Mouse (Mus musculus) regulatory T cell (primary cell): ENCODE data around the gene Ebf3.

Experiments
- in situ Hi-C: fragments of 300-600 bp; cut with MboI, MseI; formaldehyde crosslinking; loops from one replicate; pipeline ENCODE4 v1.15.1; 2025; ENCODE audit warnings: high pct_unique_total_duplicates

Gene Ebf3

GRCm38 (mm10) chr7:137312166-137312932, 1.9 kb downstream of the Ebf3 start:
- in situ Hi-C loops, result no loop called here

GRCm38 (mm10) chr7:137311341-137312110, 2.7 kb downstream of the Ebf3 start:
- in situ Hi-C loops, result no loop called here

- in situ Hi-C loops, result no loop called here
These were observed 3.4 kb downstream of the Ebf3 start for GRCm38 (mm10) chr7:137310876-137311275.

GRCm38 (mm10) chr7:137310091-137310761, 4.0 kb downstream of the Ebf3 start:
- in situ Hi-C loops, result no loop called here

GRCm38 (mm10) chr7:137309071-137310066, 4.9 kb downstream of the Ebf3 start:
- in situ Hi-C loops, result no loop called here

GRCm38 (mm10) chr7:137308061-137309060, 5.9 kb downstream of the Ebf3 start:
- in situ Hi-C loops, result no loop called here

GRCm38 (mm10) chr7:137307131-137307530, 7.1 kb downstream of the Ebf3 start:
- in situ Hi-C loops, result no loop called here

- in situ Hi-C loops, result no loop called here
These were observed 8.1 kb downstream of the Ebf3 start for GRCm38 (mm10) chr7:137306127-137306526.

- in situ Hi-C loops, result no loop called here
These were observed 10.5 kb downstream of the Ebf3 start for GRCm38 (mm10) chr7:137303776-137304171.

- in situ Hi-C loops, result no loop called here
These were observed 11.1 kb downstream of the Ebf3 start for GRCm38 (mm10) chr7:137302961-137303775.

GRCm38 (mm10) chr7:137302161-137302560, 12.1 kb downstream of the Ebf3 start:
- in situ Hi-C loops, result no loop called here

- in situ Hi-C loops, result no loop called here
These were observed 12.9 kb downstream of the Ebf3 start for GRCm38 (mm10) chr7:137301329-137301751.

GRCm38 (mm10) chr7:137300826-137301225, 13.4 kb downstream of the Ebf3 start:
- in situ Hi-C loops, result no loop called here

GRCm38 (mm10) chr7:137300169-137300568, 14.1 kb downstream of the Ebf3 start:
- in situ Hi-C loops, result no loop called here

- in situ Hi-C loops, result no loop called here
These were observed 16.5 kb downstream of the Ebf3 start for GRCm38 (mm10) chr7:137297594-137298381.

GRCm38 (mm10) chr7:137297131-137297530, 17.1 kb downstream of the Ebf3 start:
- in situ Hi-C loops, result no loop called here

GRCm38 (mm10) chr7:137295612-137296011, 18.6 kb downstream of the Ebf3 start:
- in situ Hi-C loops, result no loop called here

GRCm38 (mm10) chr7:137294446-137294845, 19.8 kb downstream of the Ebf3 start:
- in situ Hi-C loops, result no loop called here
